8 mouse cellular contexts compared by ENCODE assay signal in genomic region chr5:107900206-107901013, GRCm38 (mm10). TPM values are rescaled to one million over a fixed set of nuclear protein-coding genes. Genes with fewer than 3 reads are reported as not detected.
DNase-seq lines count a peak whose midpoint lies in the region; ATAC-seq and TF ChIP-seq lines count a peak whose summit lies in the region.

Rpl5 (plus strand) TSS chr5:107900502.

- peaks cover 42% of the 10 kb centered on the region for H3K4me1 ChIP-seq in E14TG2a.4 (replicated peaks; ENCODE audit: low read depth, low read length)
- peaks cover 15% of the 10 kb centered on the region for H3K4me1 ChIP-seq in forebrain, embryonic 12.5 days
- 0 out of 2 replicates have a peak, but pooled peaks cover 9% of the 10 kb centered on the region for H3K4me1 ChIP-seq in heart, postnatal 0 days (ENCODE audit: control insufficient read depth, insufficient read depth)
- H3K4me1 ChIP-seq in liver, embryonic 16.5 days (ENCODE audit: control insufficient read depth, low read depth, low read length) = peaks cover 3% of the 10 kb centered on the region
- H3K4me1 ChIP-seq in neural tube, embryonic 13.5 days (replicated peaks) = peaks cover 19% of the 10 kb centered on the region
- no peaks in the 10 kb centered on the region for H3K4me1 ChIP-seq in testis, adult 2 months (ENCODE audit: control insufficient read depth, insufficient read depth, low read length)

- peak within 1 kb of the TSS; percentile 81 for H3K4me2 ChIP-seq in forebrain, embryonic 12.5 days
- peak within 1 kb of the TSS; percentile 90 for H3K4me2 ChIP-seq in heart, postnatal 0 days (ENCODE audit: low read depth, low read length)
- H3K4me2 ChIP-seq in liver, embryonic 16.5 days (ENCODE audit: low read depth, low read length) = peak within 1 kb of the TSS; percentile 67
- peak within 1 kb of the TSS; percentile 87 for H3K4me2 ChIP-seq in neural tube, embryonic 13.5 days

- TF ChIP-seq CTCF in E14TG2a.4 (conservative IDR thresholded peaks at IDR 0.05; ENCODE audit: low read length) = peak; percentile 88
- peak; percentile 100 for TF ChIP-seq CTCF in heart, postnatal 0 days (IDR thresholded peaks at IDR 0.05; ENCODE audit: low read depth)
- peak; percentile 99 for TF ChIP-seq CTCF in testis, adult 2 months (IDR thresholded peaks at IDR 0.05; ENCODE audit: control insufficient read depth, insufficient read depth, insufficient replicate concordance, low read depth, low read length)

- peaks cover 6% of the 10 kb centered on the region; the same call in 1 of the 2 replicates for H3K27me3 ChIP-seq in E14TG2a.4 (ENCODE audit: insufficient read depth, low read length)
- no peaks in the 10 kb centered on the region for H3K27me3 ChIP-seq in forebrain, embryonic 12.5 days
- no peaks in the 10 kb centered on the region for H3K27me3 ChIP-seq in heart, postnatal 0 days (ENCODE audit: control insufficient read depth, insufficient read depth, low read length)
- no peaks in the 10 kb centered on the region; the same call in 1 of the 2 replicates for H3K27me3 ChIP-seq in liver, embryonic 16.5 days (ENCODE audit: control insufficient read depth, insufficient read depth, low read depth, low read length)
- H3K27me3 ChIP-seq in neural tube, embryonic 13.5 days = no peaks in the 10 kb centered on the region
- H3K27me3 ChIP-seq in testis, adult 2 months (ENCODE audit: control insufficient read depth, insufficient read depth, low read length) = no peaks in the 10 kb centered on the region

- peak; percentile 97 for TF ChIP-seq POLR2A in testis, adult 2 months (IDR thresholded peaks at IDR 0.05; ENCODE audit: control insufficient read depth, low read depth, low read length)

- peak within 1 kb of the TSS; percentile 91 for H3K27ac ChIP-seq in forebrain, embryonic 12.5 days
- peak within 1 kb of the TSS; percentile 87 for H3K27ac ChIP-seq in heart, postnatal 0 days (ENCODE audit: low read depth)
- peak within 1 kb of the TSS; percentile 71 for H3K27ac ChIP-seq in liver, embryonic 16.5 days (ENCODE audit: low read length)
- peak within 1 kb of the TSS; percentile 91 for H3K27ac ChIP-seq in neural tube, embryonic 13.5 days (replicated peaks)
- peak within 1 kb of the TSS; percentile 82 for H3K27ac ChIP-seq in testis, adult 2 months (ENCODE audit: control insufficient read depth, insufficient read depth, low read depth, low read length)

- peaks cover 43% of the 10 kb centered on the region for H3K36me3 ChIP-seq in E14TG2a.4 (ENCODE audit: insufficient read depth, low read length)
- peaks cover 32% of the 10 kb centered on the region for H3K36me3 ChIP-seq in forebrain, embryonic 12.5 days (replicated peaks)
- peaks cover 32% of the 10 kb centered on the region for H3K36me3 ChIP-seq in heart, postnatal 0 days (replicated peaks; ENCODE audit: control insufficient read depth, insufficient read depth, low read length)
- peaks cover 31% of the 10 kb centered on the region for H3K36me3 ChIP-seq in liver, embryonic 16.5 days (ENCODE audit: control insufficient read depth, insufficient read depth)
- peaks cover 31% of the 10 kb centered on the region for H3K36me3 ChIP-seq in neural tube, embryonic 13.5 days
- no peaks in the 10 kb centered on the region for H3K36me3 ChIP-seq in testis, adult 2 months (ENCODE audit: control insufficient read depth, insufficient read depth, low read length)

- DNase-seq in c-Kit-positive CD71-positive TER-119-positive erythroid progenitor cells, embryonic 14.5 days (ENCODE audit: low spot score) = peak; percentile 97
- DNase-seq in heart, postnatal 0 days (ENCODE audit: low spot score) = peak; percentile 96
- DNase-seq in kidney, postnatal 4 days = peak; percentile 97

- peak within 1 kb of the TSS; percentile 98 for H3K4me3 ChIP-seq in E14TG2a.4 (replicated peaks; ENCODE audit: low read length)
- H3K4me3 ChIP-seq in forebrain, embryonic 12.5 days (replicated peaks) = peak within 1 kb of the TSS; percentile 70
- peak within 1 kb of the TSS; percentile 98 for H3K4me3 ChIP-seq in heart, postnatal 0 days (ENCODE audit: low read depth, low read length)
- H3K4me3 ChIP-seq in liver, embryonic 16.5 days (ENCODE audit: low read depth, low read length) = peak within 1 kb of the TSS; percentile 98
- peak within 1 kb of the TSS; percentile 82 for H3K4me3 ChIP-seq in neural tube, embryonic 13.5 days
- peak within 1 kb of the TSS; percentile 94 for H3K4me3 ChIP-seq in testis, adult 2 months (ENCODE audit: control insufficient read depth, low read depth, low read length)

- WGBS in forebrain, embryonic 12.5 days = 4% methylated on average over 66 of the region's 66 CpGs
- 3% methylated on average over 65 of the region's 66 CpGs for WGBS in heart, postnatal 0 days
- WGBS in liver, embryonic 16.5 days (ENCODE audit: insufficient replicate concordance) = 2% methylated on average over 64 of the region's 66 CpGs
- WGBS in neural tube, embryonic 13.5 days = 4% methylated on average over 65 of the region's 66 CpGs

- H3K9me3 ChIP-seq in E14TG2a.4 (ENCODE audit: low read length) = no peaks in the 10 kb centered on the region
- H3K9me3 ChIP-seq in forebrain, embryonic 12.5 days = no peaks in the 10 kb centered on the region
- H3K9me3 ChIP-seq in heart, postnatal 0 days (replicated peaks; ENCODE audit: control insufficient read depth, low read length) = no peaks in the 10 kb centered on the region
- no peaks in the 10 kb centered on the region for H3K9me3 ChIP-seq in liver, embryonic 16.5 days (replicated peaks; ENCODE audit: control insufficient read depth, low read length)
- no peaks in the 10 kb centered on the region for H3K9me3 ChIP-seq in neural tube, embryonic 13.5 days

- TF ChIP-seq EP300 in heart, postnatal 0 days (IDR thresholded peaks at IDR 0.05; ENCODE audit: low read depth) = 0 out of 2 replicates have a peak, but pooled peaks have one; percentile 51

- peak within 1 kb of the TSS; percentile 91 for H3K9ac ChIP-seq in forebrain, embryonic 12.5 days
- H3K9ac ChIP-seq in heart, postnatal 0 days (replicated peaks; ENCODE audit: low read depth, low read length) = peak within 1 kb of the TSS; percentile 98
- H3K9ac ChIP-seq in liver, embryonic 16.5 days (ENCODE audit: low read depth, low read length) = peak within 1 kb of the TSS; percentile 89
- H3K9ac ChIP-seq in neural tube, embryonic 13.5 days = peak within 1 kb of the TSS; percentile 93

- ATAC-seq in forebrain, embryonic 12.5 days (ENCODE audit: low FRiP score) = peak; percentile 97
- ATAC-seq in heart, postnatal 0 days (ENCODE audit: insufficient read depth, low read depth) = peak; percentile 96
- ATAC-seq in liver, embryonic 16.5 days (ENCODE audit: low read depth) = peak; percentile 97
- ATAC-seq in neural tube, embryonic 13.5 days (ENCODE audit: low read depth) = peak; percentile 98

RNA-seq across cellular contexts. Expression of gene Rpl5, which starts in this region (rescaled TPM):
- 62.6 and 63.6 TPM in 2 replicates for polyA plus RNA-seq in forebrain, embryonic 12.5 days (2016; fragmentation: Nextera tagmentation; extraction: Ambion mirVana)
- 201 and 233 TPM in 2 replicates for total RNA-seq in heart, postnatal 0 days (2014; rRNA removed; ENCODE audit: low replicate concordance)
- polyA plus RNA-seq in heart, postnatal 0 days (2015; fragmentation: Nextera tagmentation; extraction: Ambion mirVana) = 22.1 and 26.8 TPM in 2 replicates
- 20.5 and 23.9 TPM in 2 replicates for polyA plus RNA-seq in liver, embryonic 16.5 days (2015; fragmentation: Nextera tagmentation; extraction: Ambion mirVana)
- polyA plus RNA-seq in neural tube, embryonic 13.5 days (2015; fragmentation: Nextera tagmentation; extraction: Ambion mirVana) = 56.2 and 60.3 TPM in 2 replicates
- 20.7 and 20.9 TPM in 2 replicates for polyA plus RNA-seq in testis, adult 2 months (2012; rRNA removed)

Comparison
In these comparisons a context has a peak if more than half of its experiments do, and no peak if none do; other contexts are left out.
1. Peak in every context shown above with its lines: DNase-seq, ATAC-seq, H3K4me3 ChIP-seq and H3K27ac ChIP-seq.